Mouse (Mus musculus) MEL (cell line): ENCODE measurements at regions not wholly inside any gene's neighbourhood (a gene's known extent, or its start where the extent isn't known, plus 50 kb on each side); places are given as distances from the start of the nearest gene placed in this dataset.

ENCODE experiments used
- DNase-seq: peaks from one replicate; pipeline ENCODE4 v3.0.0; 2011; ENCODE audit warnings: low read depth, low spot score
- H3K27ac ChIP-seq: 2 replicates; pipeline ENCODE4 v1.5.1; 2012; ENCODE audit warnings: low read depth, mild to moderate bottlenecking, control low read depth, low read length, moderate library complexity; ENCODE audit not compliant: control insufficient read depth
- H3K27me3 ChIP-seq, 2 experiments: fragments of 150-350 bp in 1 of 2; sonication (generic) in 1 of 2; 2 replicates each; pipeline ENCODE4 v1.6.1; 2012; ENCODE audit warnings: low read length in 2 of 2, mild to moderate bottlenecking in 2 of 2, improper control_type of control experiment in 1 of 2, moderate library complexity in 1 of 2; ENCODE audit not compliant: insufficient read depth in 2 of 2, control insufficient read depth in 1 of 2
- H3K36me3 ChIP-seq, 2 experiments: 2 replicates each; pipeline ENCODE4 v1.6.1; 2012 to 2014; ENCODE audit warnings: low read length in 2 of 2, improper control_type of control experiment in 1 of 2, inconsistent platforms in 1 of 2, mild to moderate bottlenecking in 1 of 2; ENCODE audit not compliant: insufficient read depth in 2 of 2, control insufficient read depth in 1 of 2
- H3K4me1 ChIP-seq, 2 experiments: fragments of 150-350 bp in 1 of 2; sonication (generic) in 1 of 2; 2 replicates each; pipeline ENCODE4 v1.6.1; 2012; ENCODE audit warnings: low read length in 2 of 2, improper control_type of control experiment in 1 of 2, mild to moderate bottlenecking in 1 of 2; ENCODE audit not compliant: insufficient read depth in 2 of 2, control insufficient read depth in 1 of 2
- H3K4me3 ChIP-seq, 2 experiments: fragments of 150-350 bp in 1 of 2; sonication (generic) in 1 of 2; 2 replicates each; pipeline ENCODE4 v1.5.1; 2012; ENCODE audit warnings: low read depth in 2 of 2, low read length in 2 of 2, mild to moderate bottlenecking in 2 of 2, moderate library complexity in 2 of 2, control low read depth in 1 of 2, improper control_type of control experiment in 1 of 2; ENCODE audit not compliant: control insufficient read depth in 1 of 2, insufficient read depth in 1 of 2
- H3K79me2 ChIP-seq: 2 replicates; pipeline ENCODE4 v1.6.1; 2012; ENCODE audit warnings: mild to moderate bottlenecking, low read length, moderate library complexity; ENCODE audit not compliant: control insufficient read depth, poor library complexity, insufficient read depth
- H3K9ac ChIP-seq: 2 replicates; pipeline ENCODE4 v1.6.1; 2012; ENCODE audit warnings: low read depth, mild to moderate bottlenecking, control low read depth, low read length, moderate library complexity; ENCODE audit not compliant: control insufficient read depth, poor library complexity, severe bottlenecking
- H3K9me3 ChIP-seq: fragments of 150-350 bp; sonication (generic); replicated peaks from 2 replicates; pipeline ENCODE4 v1.6.1; 2012; ENCODE audit warnings: mild to moderate bottlenecking, low read length, improper control_type of control experiment, moderate library complexity; ENCODE audit not compliant: insufficient read depth
- CHD2 ChIP-seq: IDR thresholded peaks from 2 replicates; pipeline ENCODE4 v1.6.1; 2011; ENCODE audit warnings: low read length, improper control_type of control experiment
- CTCF ChIP-seq, 3 experiments: IDR thresholded peaks in 2 of 3; conservative IDR thresholded peaks in 1 of 3; 2 replicates each; pipeline ENCODE4 v1.5.1; 2011 to 2012; ENCODE audit warnings: low read length in 3 of 3, low read depth in 2 of 3, mild to moderate bottlenecking in 2 of 3, improper control_type of control experiment in 1 of 3, inconsistent platforms in 1 of 3, mixed read lengths in 1 of 3, moderate library complexity in 1 of 3; ENCODE audit not compliant: control insufficient read depth in 1 of 3, insufficient read depth in 1 of 3, poor library complexity in 1 of 3, severe bottlenecking in 1 of 3
- EP300 ChIP-seq, 2 experiments: IDR thresholded peaks; 2 replicates each; pipeline ENCODE4 v1.6.1; 2011; ENCODE audit warnings: improper control_type of control experiment in 2 of 2, low read length in 2 of 2, low read depth in 1 of 2, mild to moderate bottlenecking in 1 of 2
- ETS1 ChIP-seq: IDR thresholded peaks from 2 replicates; pipeline ENCODE4 v1.6.1; 2012; ENCODE audit warnings: low read depth, mild to moderate bottlenecking, inconsistent platforms, low read length, improper control_type of control experiment, moderate library complexity
- GABPA ChIP-seq: IDR thresholded peaks from 2 replicates; pipeline ENCODE4 v1.6.1; 2012; ENCODE audit warnings: low read depth, mild to moderate bottlenecking, inconsistent platforms, low read length, improper control_type of control experiment, moderate library complexity
- MAX ChIP-seq: IDR thresholded peaks from 2 replicates; pipeline ENCODE4 v1.6.1; 2011; ENCODE audit warnings: low read length, improper control_type of control experiment
- MAZ ChIP-seq: IDR thresholded peaks from 2 replicates; pipeline ENCODE4 v1.6.1; 2012; ENCODE audit warnings: low read depth, mild to moderate bottlenecking, inconsistent platforms, low read length, improper control_type of control experiment
- MXI1 ChIP-seq: IDR thresholded peaks from 2 replicates; pipeline ENCODE4 v1.6.1; 2011; ENCODE audit warnings: mild to moderate bottlenecking, low read depth, low read length, improper control_type of control experiment
- MYB ChIP-seq: IDR thresholded peaks from 2 replicates; pipeline ENCODE4 v1.6.1; 2011; ENCODE audit warnings: mild to moderate bottlenecking, low read depth, low read length, improper control_type of control experiment
- MYC ChIP-seq: IDR thresholded peaks from 2 replicates; pipeline ENCODE4 v1.6.1; 2011; ENCODE audit warnings: low read depth, mild to moderate bottlenecking, low read length, improper control_type of control experiment, moderate library complexity
- NRF1 ChIP-seq: IDR thresholded peaks from 2 replicates; pipeline ENCODE4 v1.6.1; 2014; ENCODE audit warnings: low read depth, mild to moderate bottlenecking, inconsistent platforms, low read length, improper control_type of control experiment, moderate library complexity; ENCODE audit not compliant: poor library complexity, insufficient read depth, severe bottlenecking
- POLR2AphosphoS5 ChIP-seq: IDR thresholded peaks from 2 replicates; pipeline ENCODE4 v1.6.1; 2012; ENCODE audit warnings: low read depth, borderline replicate concordance, mild to moderate bottlenecking, inconsistent platforms, low read length, moderate library complexity, mixed read lengths
- RAD21 ChIP-seq: IDR thresholded peaks from 2 replicates; pipeline ENCODE4 v1.6.1; 2011; ENCODE audit warnings: mild to moderate bottlenecking, low read depth, low read length, improper control_type of control experiment
- RCOR1 ChIP-seq: IDR thresholded peaks from 2 replicates; pipeline ENCODE4 v1.6.1; 2012; ENCODE audit warnings: low read depth, mild to moderate bottlenecking, inconsistent platforms, low read length, improper control_type of control experiment
- SIN3A ChIP-seq: IDR thresholded peaks from 2 replicates; pipeline ENCODE4 v1.6.1; 2012; ENCODE audit warnings: low read length, improper control_type of control experiment, inconsistent platforms
- SMC3 ChIP-seq: IDR thresholded peaks from 2 replicates; pipeline ENCODE4 v1.6.1; 2011; ENCODE audit warnings: low read depth, low read length, improper control_type of control experiment
- TBP ChIP-seq: IDR thresholded peaks from 2 replicates; pipeline ENCODE4 v1.8.0; 2011; ENCODE audit warnings: low read depth, low read length, improper control_type of control experiment
- ZKSCAN1 ChIP-seq: IDR thresholded peaks from 2 replicates; pipeline ENCODE4 v1.6.1; 2012; ENCODE audit warnings: low read depth, mild to moderate bottlenecking, inconsistent platforms, low read length, improper control_type of control experiment, moderate library complexity
- ZMIZ1 ChIP-seq: IDR thresholded peaks from 2 replicates; pipeline ENCODE4 v1.6.1; 2012; ENCODE audit warnings: low read depth, mild to moderate bottlenecking, inconsistent platforms, low read length, improper control_type of control experiment, moderate library complexity
- ZNF384 ChIP-seq: IDR thresholded peaks from 2 replicates; pipeline ENCODE4 v1.6.1; 2012; ENCODE audit warnings: low read depth, mild to moderate bottlenecking, inconsistent platforms, low read length, improper control_type of control experiment

DNA sequence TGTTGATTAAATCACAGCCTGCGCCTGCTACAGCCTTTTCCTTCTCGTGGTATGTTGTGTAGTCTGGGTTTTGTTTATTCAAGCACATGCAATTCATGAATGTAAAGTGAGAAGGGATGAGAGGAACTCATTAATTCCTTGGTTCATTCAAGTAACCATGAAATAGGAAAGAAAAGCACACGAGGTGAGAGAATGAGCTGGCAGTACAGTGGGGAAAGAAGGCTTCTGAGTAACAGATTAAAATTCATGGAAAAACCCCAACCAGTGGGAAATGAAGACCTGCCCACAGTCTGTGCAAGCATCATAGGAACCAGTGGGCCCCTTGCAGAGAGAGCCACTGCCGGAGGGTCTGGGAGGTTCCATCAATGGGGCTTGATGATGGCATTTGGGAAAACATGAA, 306.0 kb downstream of the Sox2 start:
- no peak overlapping the region for H3K27ac ChIP-seq
- H3K27me3 ChIP-seq = no peaks in the 10 kb centered on the region

DNA sequence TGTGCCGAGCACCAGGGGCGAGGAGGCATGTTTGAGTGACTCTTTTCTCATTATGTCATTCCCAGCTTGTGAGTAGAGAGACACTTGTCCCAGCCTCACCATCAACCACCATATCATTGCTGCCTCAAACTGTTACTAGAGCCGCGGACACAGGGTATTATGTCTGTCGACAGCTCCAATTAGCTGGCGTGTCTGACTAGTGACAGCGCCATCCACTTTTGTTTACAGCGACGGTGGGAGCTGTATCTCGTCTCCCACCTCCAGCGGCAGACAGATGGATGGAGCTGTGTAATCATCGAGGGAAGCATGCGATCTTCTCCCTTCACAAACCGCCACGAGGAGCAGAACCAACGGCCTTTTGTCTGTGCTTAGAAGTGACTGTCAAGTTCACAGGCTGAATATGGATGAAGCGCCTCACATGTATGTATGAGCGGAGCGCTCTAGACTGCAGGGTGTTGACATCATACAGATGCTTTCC, 308.9 kb downstream of the Sox2 start:
- Histone ChIP-seq H3K4me3 (no peak overlapping the region), H3K27ac (no peak overlapping the region), H3K9ac (no peak overlapping the region), H3K79me2 (no peaks in the 10 kb centered on the region), H3K36me3 (no peaks in the 10 kb centered on the region), H3K4me1 (no peaks in the 10 kb centered on the region), H3K27me3 (no peaks in the 10 kb centered on the region), H3K9me3 (no peaks in the 10 kb centered on the region)
- no peak for DNase-seq
- no peak for TF ChIP-seq POLR2AphosphoS5
- no peak for TF ChIP-seq RAD21
- TF ChIP-seq ZKSCAN1 = no peak
- no peak for TF ChIP-seq RCOR1
- no peak for TF ChIP-seq CHD2
- no peak for TF ChIP-seq ETS1
- no peak for TF ChIP-seq MYC
- TF ChIP-seq MAZ = no peak
- TF ChIP-seq TBP = no peak
- TF ChIP-seq MYB = no peak

More for the DNA sequence above, 306.0 kb downstream of the Sox2 start:
- H3K9me3 ChIP-seq = no peaks in the 10 kb centered on the region
- no peaks in the 10 kb centered on the region for H3K36me3 ChIP-seq
- no peak for DNase-seq
- H3K4me1 ChIP-seq = no peaks in the 10 kb centered on the region
- no peak overlapping the region for H3K4me3 ChIP-seq
- TF ChIP-seq ETS1 = no peak
- no peak for TF ChIP-seq ZMIZ1
- TF ChIP-seq CHD2 = no peak
- no peak for TF ChIP-seq SIN3A
- TF ChIP-seq EP300 (IDR thresholded peaks at IDR 0.05; ENCODE audit: low read depth in 1 of 2, low read length in 2 of 2) = no peak
- TF ChIP-seq TBP = no peak
- no peak for TF ChIP-seq POLR2AphosphoS5
- TF ChIP-seq CTCF (IDR thresholded peaks at IDR 0.05 in 2 of 3, conservative IDR thresholded peaks at IDR 0.05 in 1 of 3; ENCODE audit: control insufficient read depth in 1 of 3, insufficient read depth in 1 of 3, low read depth in 2 of 3, low read length in 3 of 3, poor library complexity in 1 of 3, severe bottlenecking in 1 of 3) = no peak
- TF ChIP-seq GABPA = no peak
- no peak for TF ChIP-seq ZNF384
- TF ChIP-seq NRF1 = no peak
- no peak for TF ChIP-seq SMC3
- no peak for TF ChIP-seq MXI1
- TF ChIP-seq MAX = no peak
- TF ChIP-seq MYC = no peak
- no peaks in the 10 kb centered on the region for H3K79me2 ChIP-seq
- no peak overlapping the region for H3K9ac ChIP-seq
